Mouse (Mus musculus): ENCODE measurements around the gene Tfip11. TPM values are rescaled to one million over a fixed set of nuclear protein-coding genes. Genes with fewer than 3 reads are reported as not detected.

The Tfip11 gene
- polyA plus RNA-seq, 1 experiment from 2014 or later = 8.0 TPM

- 74% methylated on average over 17 of the region's 17 CpGs for WGBS (ENCODE audit: insufficient replicate concordance)
- no peak for TF ChIP-seq EP300 (IDR thresholded peaks at IDR 0.05; ENCODE audit: low read depth)
- TF ChIP-seq CTCF (IDR thresholded peaks at IDR 0.05; ENCODE audit: low read depth) = no peak
- no peak overlapping the region for H3K4me2 ChIP-seq (ENCODE audit: low read depth, low read length)
- H3K27me3 ChIP-seq (ENCODE audit: insufficient read depth, low read length) = no peaks in the 10 kb centered on the region
- H3K9me3 ChIP-seq (ENCODE audit: low read length) = no peaks in the 10 kb centered on the region
- no peak overlapping the region for H3K9ac ChIP-seq (replicated peaks)
- no peak for DNase-seq
- no peak overlapping the region for H3K4me3 ChIP-seq (ENCODE audit: low read depth, low read length)
- peaks cover 2% of the 10 kb centered on the region; the same call in 1 of the 2 replicates for H3K36me3 ChIP-seq (replicated peaks; ENCODE audit: insufficient read depth, low read length)
- peak overlapping the region; percentile 39 for H3K27ac ChIP-seq (ENCODE audit: low read depth)
- ATAC-seq = no peak
- peaks cover 94% of the 10 kb centered on the region for H3K4me1 ChIP-seq (ENCODE audit: insufficient read depth)
Observed at GRCm38 (mm10) chr5:112292343-112292980, 33.7 kb upstream of the Tfip11 start.

GRCm38 (mm10) chr5:112293800-112294199 is 32.4 kb upstream of the Tfip11 start:
- H3K4me3 ChIP-seq (ENCODE audit: low read depth, low read length) = no peak overlapping the region
- DNase-seq (no peak), ATAC-seq (no peak)
- no peaks in the 10 kb centered on the region for H3K9me3 ChIP-seq (ENCODE audit: low read length)
- H3K4me1 ChIP-seq (ENCODE audit: insufficient read depth) = peaks cover 94% of the 10 kb centered on the region
- H3K9ac ChIP-seq (replicated peaks) = no peak overlapping the region; the same call in 1 of the 2 replicates
- no peak overlapping the region for H3K4me2 ChIP-seq (ENCODE audit: low read depth, low read length)
- H3K27ac ChIP-seq (ENCODE audit: low read depth) = peak overlapping the region; percentile 39
- 60% methylated on average over 2 of the region's 2 CpGs for WGBS (ENCODE audit: insufficient replicate concordance)
- TF ChIP-seq CTCF (IDR thresholded peaks at IDR 0.05; ENCODE audit: low read depth) = no peak
- TF ChIP-seq EP300 (IDR thresholded peaks at IDR 0.05; ENCODE audit: low read depth) = no peak
- no peaks in the 10 kb centered on the region for H3K27me3 ChIP-seq (ENCODE audit: insufficient read depth, low read length)
- H3K36me3 ChIP-seq (replicated peaks; ENCODE audit: insufficient read depth, low read length) = no peaks in the 10 kb centered on the region; the same call in 1 of the 2 replicates

GRCm38 (mm10) chr5:112294696-112295095 is 31.5 kb upstream of the Tfip11 start:
- H3K27ac ChIP-seq (ENCODE audit: low read depth) = peak overlapping the region; percentile 36
- H3K27me3 ChIP-seq (ENCODE audit: insufficient read depth, low read length) = no peaks in the 10 kb centered on the region
- no peak overlapping the region for H3K9ac ChIP-seq (replicated peaks)
- no peak overlapping the region for H3K4me2 ChIP-seq (ENCODE audit: low read depth, low read length)
- H3K4me1 ChIP-seq (ENCODE audit: insufficient read depth) = peaks cover 96% of the 10 kb centered on the region
- 66% methylated on average over 4 of the region's 4 CpGs for WGBS (ENCODE audit: insufficient replicate concordance)
- peak; percentile 33 for DNase-seq
- H3K4me3 ChIP-seq (ENCODE audit: low read depth, low read length) = no peak overlapping the region
- no peaks in the 10 kb centered on the region for H3K9me3 ChIP-seq (ENCODE audit: low read length)
- no peak for ATAC-seq
- H3K36me3 ChIP-seq (replicated peaks; ENCODE audit: insufficient read depth, low read length) = no peaks in the 10 kb centered on the region; the same call in 1 of the 2 replicates
- no peak for TF ChIP-seq EP300 (IDR thresholded peaks at IDR 0.05; ENCODE audit: low read depth)
- no peak for TF ChIP-seq CTCF (IDR thresholded peaks at IDR 0.05; ENCODE audit: low read depth)

GRCm38 (mm10) chr5:112295162-112295561 is 31.0 kb upstream of the Tfip11 start:
- H3K4me1 ChIP-seq (ENCODE audit: insufficient read depth) = peaks cover 95% of the 10 kb centered on the region
- TF ChIP-seq EP300 (IDR thresholded peaks at IDR 0.05; ENCODE audit: low read depth) (no peak), CTCF (IDR thresholded peaks at IDR 0.05; ENCODE audit: low read depth) (no peak)
- H3K9me3 ChIP-seq (ENCODE audit: low read length) = no peaks in the 10 kb centered on the region
- WGBS (ENCODE audit: insufficient replicate concordance) = 46% methylated on average over 8 of the region's 8 CpGs
- H3K4me2 ChIP-seq (ENCODE audit: low read depth, low read length) = no peak overlapping the region
- H3K27ac ChIP-seq (ENCODE audit: low read depth) = peak overlapping the region; percentile 36
- no peaks in the 10 kb centered on the region for H3K27me3 ChIP-seq (ENCODE audit: insufficient read depth, low read length)
- no peak overlapping the region for H3K4me3 ChIP-seq (ENCODE audit: low read depth, low read length)
- DNase-seq (peak; percentile 17), ATAC-seq (no peak)
- no peaks in the 10 kb centered on the region; the same call in 1 of the 2 replicates for H3K36me3 ChIP-seq (replicated peaks; ENCODE audit: insufficient read depth, low read length)
- no peak overlapping the region for H3K9ac ChIP-seq (replicated peaks)

GRCm38 (mm10) chr5:112295564-112295963 is 30.6 kb upstream of the Tfip11 start:
- Histone ChIP-seq H3K9ac (replicated peaks) (no peak overlapping the region), H3K4me1 (ENCODE audit: insufficient read depth) (peaks cover 97% of the 10 kb centered on the region), H3K9me3 (ENCODE audit: low read length) (no peaks in the 10 kb centered on the region), H3K27ac (ENCODE audit: low read depth) (0 out of 2 replicates have a peak overlapping the region, but pooled peaks have one; percentile 71), H3K4me3 (ENCODE audit: low read depth, low read length) (no peak overlapping the region), H3K27me3 (ENCODE audit: insufficient read depth, low read length) (no peaks in the 10 kb centered on the region), H3K36me3 (replicated peaks; ENCODE audit: insufficient read depth, low read length) (no peaks in the 10 kb centered on the region; the same call in 1 of the 2 replicates), H3K4me2 (ENCODE audit: low read depth, low read length) (no peak overlapping the region)
- no peak for TF ChIP-seq EP300 (IDR thresholded peaks at IDR 0.05; ENCODE audit: low read depth)
- TF ChIP-seq CTCF (IDR thresholded peaks at IDR 0.05; ENCODE audit: low read depth) = no peak
- ATAC-seq (no peak), DNase-seq (peak; percentile 15)
- WGBS (ENCODE audit: insufficient replicate concordance) = 66% methylated on average over 8 of the region's 8 CpGs

- Histone ChIP-seq H3K4me1 (ENCODE audit: insufficient read depth) (peaks cover 95% of the 10 kb centered on the region), H3K36me3 (replicated peaks; ENCODE audit: insufficient read depth, low read length) (no peaks in the 10 kb centered on the region; the same call in 1 of the 2 replicates), H3K27me3 (ENCODE audit: insufficient read depth, low read length) (no peaks in the 10 kb centered on the region), H3K9ac (replicated peaks) (peak overlapping the region; percentile 38; the same call in 1 of the 2 replicates), H3K4me2 (ENCODE audit: low read depth, low read length) (peak overlapping the region; percentile 45), H3K9me3 (ENCODE audit: low read length) (no peaks in the 10 kb centered on the region), H3K4me3 (ENCODE audit: low read depth, low read length) (no peak overlapping the region), H3K27ac (ENCODE audit: low read depth) (peak overlapping the region; percentile 71)
- DNase-seq (peak; percentile 67), ATAC-seq (peak; percentile 70)
- TF ChIP-seq EP300 (IDR thresholded peaks at IDR 0.05; ENCODE audit: low read depth) (0 out of 2 replicates have a peak, but pooled peaks have one; percentile 25), CTCF (IDR thresholded peaks at IDR 0.05; ENCODE audit: low read depth) (no peak)
- WGBS (ENCODE audit: insufficient replicate concordance) = 41% methylated on average over 6 of the region's 6 CpGs
Observed at GRCm38 (mm10) chr5:112296404-112297181, 29.6 kb upstream of the Tfip11 start.
